In the genomic region with DNA sequence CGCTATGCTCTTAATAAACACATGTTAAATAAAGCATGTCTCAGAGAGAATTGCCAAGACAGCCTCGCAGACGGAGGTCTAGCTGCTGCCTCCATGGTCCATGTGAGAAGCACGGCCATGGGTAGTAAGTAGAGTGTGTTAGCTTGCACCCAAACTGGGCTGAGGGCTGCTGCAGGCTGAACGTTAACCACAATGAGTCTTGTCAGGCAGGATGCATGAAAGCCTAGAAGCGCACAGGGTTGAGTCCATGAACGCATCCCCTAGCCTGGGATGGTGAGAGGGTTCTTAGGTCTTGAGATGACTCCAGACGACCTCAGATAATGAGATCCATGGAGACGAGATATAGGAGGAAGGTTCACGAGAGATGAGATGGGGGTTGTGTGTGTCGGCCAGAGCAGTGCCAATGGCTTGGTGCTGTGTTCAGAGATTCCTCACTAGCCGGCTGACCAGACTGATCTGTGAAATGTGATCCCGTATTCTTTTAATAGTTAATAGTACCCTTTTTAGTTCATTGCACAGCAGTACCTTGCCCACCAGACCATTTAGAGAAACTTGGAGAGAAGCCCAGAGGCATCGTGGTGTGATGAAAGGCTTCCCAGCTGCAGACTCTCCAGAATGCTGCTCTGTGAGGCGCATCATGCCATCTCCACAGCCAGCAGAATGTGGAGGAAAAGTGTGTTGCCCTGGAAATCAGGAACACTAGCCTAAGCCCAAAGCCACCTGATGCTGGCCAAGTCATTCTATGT, we compare ENCODE assay signal across 14 mouse cellular contexts. TPM values are rescaled to one million over a fixed set of nuclear protein-coding genes. Genes with fewer than 3 reads are reported as not detected.
DNase-seq lines count a peak whose midpoint lies in the region; ATAC-seq lines count a peak whose summit lies in the region.
"Had no signal": no experiment of that assay in that cellular context is flagged by ENCODE, and none has a peak within 500 bp of the region (broad histone marks: within the 10 kb centered on the region; RNA-seq: fewer than 3 reads in every experiment).

No protein-coding gene starts in this region.

- DNase-seq in forebrain, embryonic 14.5 days (ENCODE audit: low spot score): peak; percentile 61
- DNase-seq in forebrain, embryonic 11.5 days (ENCODE audit: low spot score): no peak
- DNase-seq in midbrain, embryonic 14.5 days: peak; percentile 48
- no peak for DNase-seq in midbrain, embryonic 10.5 days (ENCODE audit: low spot score)
- DNase-seq in lung, postnatal 25 days (ENCODE audit: low spot score): peak; percentile 5
- DNase-seq in adrenal gland, adult (ENCODE audit: inconsistent age in 2 of 2, low spot score in 1 of 2): no peak
- no peak for DNase-seq in retina, embryonic 14.5 days (ENCODE audit: low spot score)
- DNase-seq: adrenal gland, adult 8-10 months; cerebellum, adult 2 months; gastrocnemius, postnatal 10 days; right cerebral cortex, postnatal 4 days had no signal

- H3K4me1 ChIP-seq in forebrain, embryonic 14.5 days (ENCODE audit: control insufficient read depth, insufficient read depth, low read length): no peaks in the 10 kb centered on the region; the same call in 1 of the 2 replicates
- no peaks in the 10 kb centered on the region for H3K4me1 ChIP-seq in forebrain, embryonic 11.5 days (replicated peaks; ENCODE audit: control insufficient read depth, insufficient read depth, low read length)
- H3K4me1 ChIP-seq in midbrain, embryonic 14.5 days (ENCODE audit: control insufficient read depth, insufficient read depth, low read length): no peaks in the 10 kb centered on the region
- peaks cover 9% of the 10 kb centered on the region; the same call in 1 of the 2 replicates for H3K4me1 ChIP-seq in midbrain, embryonic 10.5 days
- no peaks in the 10 kb centered on the region for H3K4me1 ChIP-seq in kidney, embryonic 14.5 days (ENCODE audit: control insufficient read depth, insufficient read depth, low read length)

- no peak overlapping the region for H3K9ac ChIP-seq in forebrain, embryonic 14.5 days (ENCODE audit: low read length)
- H3K9ac ChIP-seq in forebrain, embryonic 11.5 days (ENCODE audit: low read length): no peak overlapping the region
- no peak overlapping the region for H3K9ac ChIP-seq in midbrain, embryonic 14.5 days (replicated peaks; ENCODE audit: low read length)
- H3K9ac ChIP-seq in kidney, embryonic 14.5 days (ENCODE audit: low read depth, low read length): no peak overlapping the region

- H3K27me3 ChIP-seq in forebrain, embryonic 14.5 days (replicated peaks; ENCODE audit: control insufficient read depth, insufficient read depth, low read length): no peaks in the 10 kb centered on the region
- H3K27me3 ChIP-seq in forebrain, embryonic 11.5 days (ENCODE audit: control insufficient read depth, insufficient read depth, low read length): no peaks in the 10 kb centered on the region
- H3K27me3 ChIP-seq in midbrain, embryonic 14.5 days (ENCODE audit: control insufficient read depth, insufficient read depth, low read length): no peaks in the 10 kb centered on the region
- H3K27me3 ChIP-seq in midbrain, embryonic 10.5 days (ENCODE audit: low read depth, poor library complexity, severe bottlenecking): no peaks in the 10 kb centered on the region
- H3K27me3 ChIP-seq in kidney, embryonic 14.5 days (ENCODE audit: control insufficient read depth, insufficient read depth, low read length): no peaks in the 10 kb centered on the region

- no peaks in the 10 kb centered on the region for H3K36me3 ChIP-seq in forebrain, embryonic 14.5 days (ENCODE audit: control insufficient read depth, insufficient read depth, low read length)
- no peaks in the 10 kb centered on the region for H3K36me3 ChIP-seq in forebrain, embryonic 11.5 days (ENCODE audit: control insufficient read depth, insufficient read depth, low read length)
- H3K36me3 ChIP-seq in midbrain, embryonic 14.5 days (ENCODE audit: control insufficient read depth, insufficient read depth, low read length): no peaks in the 10 kb centered on the region
- H3K36me3 ChIP-seq in midbrain, embryonic 10.5 days: no peaks in the 10 kb centered on the region
- H3K36me3 ChIP-seq in kidney, embryonic 14.5 days (ENCODE audit: control insufficient read depth, insufficient read depth, low read length): no peaks in the 10 kb centered on the region

- H3K27ac ChIP-seq in forebrain, embryonic 14.5 days (ENCODE audit: low read depth, low read length): no peak overlapping the region
- no peak overlapping the region for H3K27ac ChIP-seq in forebrain, embryonic 11.5 days (ENCODE audit: low read depth, low read length)
- no peak overlapping the region for H3K27ac ChIP-seq in midbrain, embryonic 14.5 days (replicated peaks; ENCODE audit: low read depth, low read length)
- H3K27ac ChIP-seq in midbrain, embryonic 10.5 days (replicated peaks): no peak overlapping the region
- H3K27ac ChIP-seq in kidney, embryonic 14.5 days (ENCODE audit: low read depth, low read length): peak overlapping the region; percentile 44
- H3K27ac ChIP-seq: left cerebral cortex, adult 2 months had no signal

- peak; percentile 20; the same call in 1 of the 2 replicates for ATAC-seq in forebrain, embryonic 14.5 days
- ATAC-seq in forebrain, embryonic 11.5 days (replicated peaks; ENCODE audit: low FRiP score): no peak
- no peak for ATAC-seq in midbrain, embryonic 14.5 days (ENCODE audit: low FRiP score, low TSS enrichment)
- ATAC-seq in kidney, embryonic 14.5 days (ENCODE audit: low FRiP score, low TSS enrichment): peak; percentile 82

- H3K4me3 ChIP-seq in forebrain, embryonic 14.5 days (ENCODE audit: low read depth, low read length): no peak overlapping the region
- no peak overlapping the region for H3K4me3 ChIP-seq in forebrain, embryonic 11.5 days (ENCODE audit: low read depth, low read length)
- no peak overlapping the region for H3K4me3 ChIP-seq in midbrain, embryonic 14.5 days (replicated peaks; ENCODE audit: low read depth, low read length)
- H3K4me3 ChIP-seq in midbrain, embryonic 10.5 days: no peak overlapping the region
- no peak overlapping the region for H3K4me3 ChIP-seq in kidney, embryonic 14.5 days (ENCODE audit: low read length)
- H3K4me3 ChIP-seq: left cerebral cortex, adult 2 months had no signal

- WGBS in forebrain, embryonic 14.5 days: 62% methylated on average over 15 of the region's 15 CpGs
- 84% methylated on average over 15 of the region's 15 CpGs for WGBS in forebrain, embryonic 11.5 days
- 71% methylated on average over 15 of the region's 15 CpGs for WGBS in midbrain, embryonic 14.5 days
- WGBS in midbrain, embryonic 10.5 days: 82% methylated on average over 15 of the region's 15 CpGs
- 39% methylated on average over 15 of the region's 15 CpGs for WGBS in kidney, embryonic 14.5 days

- no peak overlapping the region for H3K4me2 ChIP-seq in forebrain, embryonic 14.5 days (ENCODE audit: low read length)
- H3K4me2 ChIP-seq in forebrain, embryonic 11.5 days (ENCODE audit: low read depth, low read length, severe bottlenecking): no peak overlapping the region
- H3K4me2 ChIP-seq in midbrain, embryonic 14.5 days (ENCODE audit: low read length): no peak overlapping the region
- H3K4me2 ChIP-seq in kidney, embryonic 14.5 days (replicated peaks; ENCODE audit: low read depth, low read length): no peak overlapping the region

- no peaks in the 10 kb centered on the region for H3K9me3 ChIP-seq in forebrain, embryonic 14.5 days (replicated peaks; ENCODE audit: control insufficient read depth, low read length)
- H3K9me3 ChIP-seq in forebrain, embryonic 11.5 days (ENCODE audit: control insufficient read depth, low read length): no peaks in the 10 kb centered on the region
- no peaks in the 10 kb centered on the region for H3K9me3 ChIP-seq in midbrain, embryonic 14.5 days (ENCODE audit: control insufficient read depth, low read length)
- H3K9me3 ChIP-seq in midbrain, embryonic 10.5 days (replicated peaks): no peaks in the 10 kb centered on the region
- no peaks in the 10 kb centered on the region for H3K9me3 ChIP-seq in kidney, embryonic 14.5 days (ENCODE audit: control insufficient read depth, low read length)

RNA-seq across cellular contexts. Expression of a gene that starts 16.5 kb away (rescaled TPM):
- polyA plus RNA-seq in forebrain, embryonic 14.5 days (2014; fragmentation: Nextera tagmentation; extraction: Ambion mirVana): 0.03 and 0.07 TPM in 2 replicates
- polyA plus RNA-seq in forebrain, embryonic 11.5 days (2014; fragmentation: Nextera tagmentation; extraction: Ambion mirVana): 0.05 and 0.29 TPM in 2 replicates
- 0.04 and 0.39 TPM in 2 replicates for polyA plus RNA-seq in midbrain, embryonic 14.5 days (2014; fragmentation: Nextera tagmentation; extraction: Ambion mirVana)
- not detected in 2 replicates for polyA plus RNA-seq in midbrain, embryonic 10.5 days (2016; fragmentation: Nextera tagmentation; extraction: Ambion mirVana)
- polyA plus RNA-seq in kidney, embryonic 14.5 days (2014; fragmentation: Nextera tagmentation; extraction: Ambion mirVana): not detected in 2 replicates
- polyA plus RNA-seq: stomach, embryonic 16.5 days had no signal

RNA-seq across cellular contexts. Expression of a gene that starts 41.0 kb away (rescaled TPM):
- 45.7 and 49.9 TPM in 2 replicates for polyA plus RNA-seq in forebrain, embryonic 14.5 days (2014; fragmentation: Nextera tagmentation; extraction: Ambion mirVana)
- polyA plus RNA-seq in forebrain, embryonic 11.5 days (2014; fragmentation: Nextera tagmentation; extraction: Ambion mirVana): 24.9 and 28.2 TPM in 2 replicates
- 48.7 and 50.5 TPM in 2 replicates for polyA plus RNA-seq in midbrain, embryonic 14.5 days (2014; fragmentation: Nextera tagmentation; extraction: Ambion mirVana)
- 17.3 and 19.8 TPM in 2 replicates for polyA plus RNA-seq in midbrain, embryonic 10.5 days (2016; fragmentation: Nextera tagmentation; extraction: Ambion mirVana)
- 23.1 and 24.5 TPM in 2 replicates for polyA plus RNA-seq in kidney, embryonic 14.5 days (2014; fragmentation: Nextera tagmentation; extraction: Ambion mirVana)

Comparison
In these comparisons a context has a peak if more than half of its experiments do, and no peak if none do; other contexts are left out.
1. ATAC-seq: peak in forebrain, embryonic 14.5 days (single experiment) and kidney, embryonic 14.5 days (single experiment); none in forebrain, embryonic 11.5 days (single experiment) and midbrain, embryonic 14.5 days (single experiment).
2. DNase-seq: peak in forebrain, embryonic 14.5 days (single experiment), midbrain, embryonic 14.5 days (single experiment) and lung, postnatal 25 days (single experiment); none in forebrain, embryonic 11.5 days (single experiment), midbrain, embryonic 10.5 days (single experiment), adrenal gland, adult (0 of 2) and retina, embryonic 14.5 days (single experiment).